Mouse (Mus musculus) layer of hippocampus, adult 9-10 months (tissue): ENCODE measurements at regions not wholly inside any gene's neighbourhood (a gene's known extent, or its start where the extent isn't known, plus 50 kb on each side); places are given as distances from the start of the nearest gene placed in this dataset.

Source experiments
- DNase-seq: peaks from one replicate; pipeline ENCODE4 v3.0.0; 2022; ENCODE audit warnings: low spot score

DNA sequence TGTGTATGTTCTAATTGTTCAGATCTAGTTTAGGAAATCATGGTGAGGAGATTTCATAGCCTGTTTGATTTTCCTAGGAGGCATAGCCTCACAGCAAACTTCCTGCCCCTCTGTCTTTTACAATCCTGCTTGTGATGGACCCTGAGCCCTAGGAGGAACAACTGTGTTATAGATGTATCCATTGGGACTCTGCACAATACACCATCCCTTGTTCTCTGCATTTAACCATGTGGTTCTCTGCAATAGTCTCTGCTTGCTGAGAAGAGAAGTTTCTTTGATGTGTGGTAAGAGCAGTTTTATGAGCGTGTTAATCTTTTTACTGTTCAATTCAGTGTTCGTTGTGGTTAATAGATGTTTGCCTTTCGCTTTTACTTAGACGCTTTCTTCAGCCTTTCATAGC lies 95.9 kb upstream of the Slc13a1 start:
- DNase-seq = no peak

GRCm38 (mm10) chr6:24262578-24262977 lies 94.7 kb upstream of the Slc13a1 start:
- no peak for DNase-seq

- DNase-seq = no peak
Measured at GRCm38 (mm10) chr6:24245591-24245990, 77.7 kb upstream of the Slc13a1 start.

DNA sequence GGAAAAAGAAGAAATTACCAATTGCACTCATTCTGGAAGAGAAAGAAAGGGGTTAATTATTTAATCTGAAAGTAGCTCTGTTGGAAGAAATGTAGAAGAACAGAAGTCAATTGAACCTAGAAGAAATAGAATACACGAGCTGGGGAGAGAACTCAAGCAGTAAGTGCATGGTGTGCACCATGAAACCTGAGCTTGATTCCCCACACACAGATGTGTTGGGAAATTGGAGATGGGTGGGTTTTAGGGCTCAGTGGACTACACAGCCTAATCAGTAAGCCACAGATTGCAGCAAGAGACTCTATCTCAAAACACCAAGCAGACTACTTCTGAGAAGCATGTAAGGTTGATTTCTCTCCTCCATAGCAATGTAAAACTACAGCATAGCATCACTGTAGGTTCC lies 70.6 kb upstream of the Slc13a1 start:
- DNase-seq = no peak

DNA sequence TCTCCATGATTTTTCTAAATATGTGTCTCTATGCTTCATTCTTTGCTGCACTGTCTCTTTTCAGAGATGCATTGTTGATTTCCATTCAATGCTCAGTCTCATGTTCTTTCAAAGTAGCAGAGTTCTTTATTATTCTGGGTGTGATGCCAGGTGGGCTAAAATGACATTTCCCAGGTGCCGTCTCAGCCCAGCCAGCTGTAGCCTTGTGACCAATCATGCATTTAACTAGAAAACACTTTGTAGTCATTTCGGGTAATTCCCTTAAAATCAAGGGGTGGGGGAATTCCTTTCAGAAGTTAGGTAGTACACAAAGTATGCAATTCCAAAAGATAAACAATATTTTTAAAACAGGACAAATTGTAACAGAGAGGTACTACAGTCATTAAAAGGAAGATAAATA lies 70.2 kb upstream of the Slc13a1 start:
- no peak for DNase-seq

DNA sequence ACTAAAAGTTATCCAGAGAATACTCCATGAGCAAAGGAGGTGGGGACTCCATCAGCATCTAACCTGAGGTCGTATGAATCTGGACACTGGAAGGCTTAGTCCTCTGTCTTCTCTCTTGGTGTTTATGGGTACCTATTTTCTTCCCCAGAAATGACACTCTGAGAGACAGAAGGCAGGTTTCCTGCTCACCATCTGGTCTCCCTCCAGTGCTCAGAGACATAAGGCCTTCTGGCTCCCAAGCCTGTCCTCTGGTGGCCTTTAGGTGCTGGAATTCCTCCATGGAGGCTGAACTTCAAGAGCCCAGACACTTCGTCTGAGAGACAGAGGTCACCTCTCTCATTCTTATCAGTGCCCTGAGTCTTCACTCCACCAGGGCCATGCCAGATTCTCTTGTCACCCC lies 65.7 kb upstream of the Slc13a1 start:
- no peak for DNase-seq

GRCm38 (mm10) chr6:24220589-24220988 lies 52.7 kb upstream of the Slc13a1 start:
- DNase-seq = no peak

DNA sequence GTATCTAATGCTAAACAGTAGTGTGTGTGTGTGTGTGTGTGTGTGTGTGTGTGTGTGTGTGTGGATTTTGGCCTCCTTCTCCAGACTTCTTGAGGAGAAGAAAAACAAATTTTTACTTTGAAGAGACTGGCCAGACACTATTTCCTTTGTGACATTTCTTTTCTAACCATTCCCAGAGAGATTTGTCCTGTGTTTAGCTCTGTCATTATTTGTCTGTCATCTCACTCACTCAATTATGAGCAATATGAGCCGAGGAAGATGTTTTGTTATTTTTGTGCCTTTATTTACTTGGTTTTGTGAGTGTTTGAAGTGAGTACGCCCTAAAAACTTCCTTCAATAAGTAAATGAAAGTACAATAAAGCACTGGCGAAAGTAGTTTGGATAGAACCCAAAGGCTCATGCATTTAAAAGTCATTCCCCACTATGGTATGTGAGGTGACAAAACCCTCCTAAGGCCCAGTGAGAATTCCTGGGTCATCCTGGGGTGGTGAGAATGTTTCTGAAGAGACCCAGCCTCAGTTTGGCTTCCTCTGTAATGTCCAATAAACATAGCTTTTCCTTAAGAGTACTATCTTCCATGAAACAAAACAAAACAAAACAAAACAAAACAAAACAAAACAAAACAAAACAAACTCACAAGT lies 52.1 kb upstream of the Slc13a1 start:
- DNase-seq = no peak
